Mouse (Mus musculus): ENCODE measurements around the gene Tas1r1.

Gene Tas1r1

DNA sequence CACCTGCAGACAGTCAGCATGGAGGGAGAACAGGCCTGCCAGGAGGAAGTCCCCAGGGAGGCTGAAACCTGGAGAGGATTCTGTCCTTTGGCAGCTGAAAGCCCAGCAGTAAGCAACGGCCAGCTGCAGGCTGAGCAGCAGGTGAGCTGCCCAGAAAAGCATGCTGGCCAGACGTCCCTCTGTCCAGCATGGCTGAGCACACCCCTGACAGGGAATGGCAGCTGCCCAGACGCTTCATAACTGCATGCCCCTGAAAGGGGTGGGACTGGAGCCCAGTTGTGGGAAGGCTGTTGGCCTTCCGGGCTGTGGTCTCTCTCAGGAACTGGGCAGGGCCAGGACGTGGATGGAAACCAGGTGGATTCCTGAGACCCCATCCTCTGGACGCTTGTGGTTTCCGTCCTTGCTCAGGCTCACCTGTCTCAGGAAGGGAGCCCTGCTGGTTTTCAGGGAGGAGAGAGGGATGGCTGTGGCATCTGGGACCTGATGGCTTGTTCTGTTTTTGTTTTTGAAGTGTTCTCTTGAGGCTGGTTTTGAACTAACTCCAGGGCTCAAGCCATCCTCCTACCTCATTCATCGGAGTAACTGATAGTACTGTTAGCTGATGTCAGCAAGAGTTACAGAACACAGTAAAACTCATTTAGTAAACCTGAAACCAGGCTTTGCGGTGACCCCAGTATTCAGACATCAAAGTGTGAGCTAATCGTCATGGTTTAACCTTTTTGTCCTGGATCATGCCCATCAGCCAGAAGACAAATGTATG, at the start of gene Tas1r1:
Gene Tas1r1 (minus strand): TSS at position 344 of the 760 bp plus-strand sequence.
- DNase-seq (ENCODE audit: low spot score in 2 of 2): no peak

DNA sequence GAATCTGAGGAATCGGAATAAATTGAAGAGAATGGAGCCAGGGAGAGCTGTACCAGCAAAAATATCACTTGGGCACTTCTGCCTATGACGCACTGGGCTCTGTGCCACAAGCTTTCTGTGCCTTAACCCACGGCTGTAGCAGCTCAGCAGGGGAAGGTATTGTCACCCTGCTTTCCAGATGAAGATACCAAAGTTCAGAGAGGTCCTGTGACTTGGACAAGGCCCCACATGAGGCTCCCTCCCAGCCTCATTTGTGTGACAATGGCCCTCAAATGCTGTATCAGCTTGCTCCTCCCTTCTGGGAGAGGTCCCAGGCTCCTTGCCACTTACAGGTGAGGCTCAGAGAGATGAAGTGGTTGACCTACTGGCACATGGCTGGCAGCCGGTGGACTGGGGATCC, 49.8 kb upstream of the Tas1r1 start:
- no peak for DNase-seq (ENCODE audit: low spot score in 2 of 2)

DNA sequence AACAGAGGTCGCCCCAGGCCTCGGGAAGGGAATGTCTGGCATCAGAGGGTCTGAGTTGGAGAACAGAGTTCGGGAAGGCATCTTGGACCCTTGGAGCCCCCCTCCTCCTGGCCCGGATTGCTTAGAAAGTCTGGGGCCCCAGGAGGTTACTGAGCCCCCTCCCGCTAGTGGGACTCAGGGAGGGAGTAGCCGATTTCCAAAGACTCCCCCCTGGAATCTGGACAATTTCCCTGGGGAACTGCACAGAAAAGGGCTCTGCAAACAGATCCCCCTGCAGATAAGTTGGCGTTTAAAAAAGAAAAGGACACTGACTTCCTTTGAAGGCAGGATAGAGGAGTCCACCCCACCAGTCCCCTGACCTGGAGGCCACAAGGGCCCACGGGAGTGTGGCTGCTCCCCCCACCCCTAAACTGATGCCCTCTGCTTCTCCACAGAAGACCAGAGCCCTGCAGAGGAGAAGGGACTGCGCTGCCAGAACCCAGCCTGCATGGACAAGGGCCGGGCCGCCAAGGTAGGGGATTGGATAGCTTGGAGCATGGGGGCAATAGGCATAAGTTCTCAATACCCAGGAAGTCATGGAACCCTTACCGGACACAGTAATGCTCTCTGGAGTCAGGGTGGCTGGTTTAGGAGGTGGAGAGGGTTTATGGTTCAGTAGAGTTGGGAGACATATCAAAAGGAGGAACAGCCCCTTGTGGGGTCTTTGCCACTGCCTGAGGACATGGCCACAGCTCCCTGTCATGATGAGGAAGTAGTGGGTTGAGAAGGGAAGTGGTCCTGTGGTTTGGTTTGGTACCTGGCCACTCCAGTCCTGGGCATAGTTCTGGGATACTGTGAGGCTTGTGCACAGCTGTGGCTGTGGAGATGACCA, 49.1 kb upstream of the Tas1r1 start:
- no peak for DNase-seq (ENCODE audit: low spot score in 2 of 2)

DNA sequence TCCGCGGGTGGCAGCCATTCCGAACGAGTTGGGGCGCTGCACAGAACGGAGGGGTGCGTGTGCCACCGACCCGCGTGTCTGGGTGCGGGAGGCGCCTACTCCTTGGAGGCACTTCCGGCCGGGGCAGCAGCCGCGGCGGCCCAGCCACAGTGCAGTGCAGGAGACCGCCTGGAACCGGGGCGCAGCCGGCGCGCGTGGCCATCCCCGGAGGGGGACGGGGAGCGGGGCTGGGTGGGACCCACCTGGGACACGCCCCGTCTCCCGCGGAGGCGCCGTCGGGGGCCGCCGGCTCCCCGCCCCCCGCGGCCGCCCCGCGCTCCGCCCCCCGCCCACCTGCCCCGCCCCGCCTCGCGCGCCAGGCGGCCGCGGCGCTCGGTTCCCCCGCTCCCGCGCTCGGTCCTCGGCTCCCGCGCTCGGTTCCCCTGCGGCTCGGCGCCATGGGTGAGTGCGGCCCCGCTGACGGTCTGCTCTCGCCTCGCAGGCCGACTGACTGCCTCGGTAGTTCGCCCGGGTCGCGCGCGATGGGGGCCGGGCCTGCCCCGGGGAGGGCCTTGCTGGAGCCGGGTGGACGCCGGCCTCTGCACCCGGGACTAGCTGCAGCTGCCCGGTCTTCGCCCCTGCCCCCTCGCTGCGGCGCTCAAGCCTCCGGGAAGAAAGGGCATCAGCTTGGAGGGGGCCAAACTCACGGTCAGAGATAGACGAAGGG, 48.3 kb upstream of the Tas1r1 start:
- DNase-seq (ENCODE audit: low spot score in 2 of 2): peak in 1 of 2 experiments; percentile 58

DNA sequence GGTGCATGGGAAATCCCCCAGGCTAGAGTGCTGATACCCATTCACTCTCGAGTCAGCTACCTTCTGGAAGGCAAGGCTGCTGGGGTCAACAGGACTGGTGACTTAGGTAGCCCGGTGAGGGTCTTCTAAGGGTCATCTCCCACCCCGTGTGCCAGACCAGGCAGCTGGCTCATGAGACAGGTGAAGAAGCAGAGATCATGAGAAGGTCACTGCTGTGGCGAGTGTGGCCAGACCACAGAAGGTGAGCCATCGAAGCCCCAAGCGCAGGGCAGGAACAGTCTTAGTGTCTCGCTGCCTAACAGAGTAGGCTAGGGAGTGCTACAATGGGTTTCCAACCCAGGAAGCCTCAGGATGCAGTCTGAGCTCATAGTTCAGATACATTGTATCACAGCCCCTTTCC, 46.2 kb upstream of the Tas1r1 start:
- DNase-seq (ENCODE audit: low spot score in 2 of 2): no peak

DNA sequence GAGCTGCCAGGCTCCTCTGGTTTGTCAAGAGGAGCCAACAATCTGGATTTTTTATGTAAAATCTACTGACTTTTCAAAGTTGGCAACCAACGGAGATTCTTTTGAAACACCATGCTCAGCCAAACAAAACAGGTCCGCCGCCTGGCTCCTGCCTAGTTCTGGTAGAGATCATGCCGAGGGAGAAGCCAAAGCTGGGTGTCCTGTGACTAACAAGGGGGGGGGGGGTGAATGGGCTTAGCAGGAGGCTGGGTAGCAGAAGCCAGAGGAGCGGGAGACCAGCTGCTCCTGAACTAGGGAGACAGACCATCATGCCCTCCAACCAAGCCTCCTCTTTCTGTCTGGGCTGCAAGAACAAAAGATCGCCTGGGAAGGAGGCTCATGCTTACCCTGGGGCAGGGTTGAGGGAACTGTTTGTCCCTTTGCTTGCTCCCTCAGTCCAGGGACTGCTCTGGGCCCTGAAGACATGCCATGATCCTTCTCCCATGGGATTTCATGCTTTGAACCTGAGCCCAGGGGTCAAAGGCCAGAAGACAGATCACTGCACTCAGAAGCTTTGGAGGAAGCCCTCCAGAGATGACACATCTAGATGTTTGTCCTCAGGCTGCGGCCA, 45.3 kb upstream of the Tas1r1 start:
- no peak for DNase-seq (ENCODE audit: low spot score in 2 of 2)

DNA sequence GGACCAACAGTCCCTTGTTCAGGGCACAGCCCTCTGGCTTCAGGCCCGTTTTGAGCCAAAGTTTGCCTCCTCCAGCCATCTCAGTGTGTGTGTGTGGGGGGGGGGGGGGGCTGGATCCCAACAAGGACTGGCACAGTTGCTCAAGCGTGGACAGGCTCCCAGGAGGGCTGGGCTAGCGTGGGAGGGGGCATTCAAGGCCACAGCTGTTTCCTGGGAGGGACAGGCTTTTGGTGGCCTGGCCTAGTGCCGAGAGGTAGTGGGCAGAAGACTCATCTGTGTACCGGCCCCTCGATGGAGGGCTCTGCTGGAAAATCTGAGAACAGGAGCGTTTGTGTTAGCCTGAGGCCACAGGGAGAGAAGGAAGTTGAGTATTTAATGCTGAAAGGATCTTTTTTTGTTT, 41.6 kb upstream of the Tas1r1 start:
- no peak for DNase-seq (ENCODE audit: low spot score in 2 of 2)

DNA sequence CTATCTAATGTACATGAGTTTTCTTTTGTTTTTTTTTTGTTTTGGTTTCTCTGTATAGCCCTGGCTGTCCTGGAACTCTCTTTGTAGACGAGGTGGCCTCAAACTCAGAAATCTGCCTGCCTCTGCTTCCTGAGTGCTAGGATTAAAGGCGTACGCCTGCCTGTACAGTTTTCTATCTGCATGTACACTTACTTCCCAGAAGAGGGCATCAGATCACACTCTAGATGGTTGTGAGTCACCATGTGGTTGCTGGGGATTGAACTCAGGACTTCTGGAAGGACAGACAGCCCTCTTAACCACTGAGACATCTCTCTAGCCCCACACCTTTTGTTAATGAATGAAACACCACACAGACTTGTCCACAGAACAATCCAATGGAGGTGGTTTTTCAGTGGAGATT, 40.9 kb upstream of the Tas1r1 start:
- DNase-seq (ENCODE audit: low spot score in 2 of 2): no peak

DNA sequence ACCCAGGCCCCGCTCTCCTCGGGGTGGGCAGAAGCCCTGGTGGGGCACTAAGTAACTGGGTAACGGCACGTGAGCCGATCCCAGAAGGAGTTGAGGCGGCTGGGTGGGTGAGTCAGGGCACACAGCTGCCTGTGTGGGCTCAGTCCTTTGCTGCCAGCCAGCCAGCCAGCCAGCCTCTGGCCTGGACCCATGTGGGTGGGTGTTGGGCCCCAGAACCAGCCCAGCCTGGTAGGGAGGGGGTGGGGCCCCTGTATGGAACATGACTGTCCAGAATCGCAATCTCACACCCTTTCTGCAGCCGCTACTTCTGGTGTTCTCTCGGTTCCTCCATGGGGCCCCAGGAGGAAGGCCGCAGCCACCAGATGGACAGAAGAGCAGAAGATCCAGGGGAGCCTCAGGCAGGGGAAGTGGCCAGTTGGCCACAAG, 39.8 kb upstream of the Tas1r1 start:
- DNase-seq (ENCODE audit: low spot score in 2 of 2): no peak

DNA sequence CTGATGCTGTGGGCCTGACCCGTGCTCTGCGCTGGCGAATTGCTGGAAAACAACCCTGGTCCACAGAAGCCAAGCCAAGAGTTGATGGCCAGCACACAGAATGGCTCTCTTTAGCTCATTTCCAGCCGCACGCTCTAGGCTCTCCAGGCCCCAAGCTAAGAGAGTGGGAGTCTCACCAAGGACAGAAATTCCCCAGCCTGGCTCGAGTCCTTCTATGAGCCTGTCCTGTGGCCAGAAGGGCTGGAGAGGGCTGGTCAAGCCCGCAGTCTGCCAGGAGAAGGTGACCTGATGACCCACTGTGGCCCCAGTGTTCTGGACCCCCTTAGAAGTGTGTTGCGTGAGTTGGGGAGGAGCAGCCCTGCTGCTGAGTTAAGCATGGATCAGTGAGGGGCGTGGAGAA, 38.8 kb upstream of the Tas1r1 start:
- no peak for DNase-seq (ENCODE audit: low spot score in 2 of 2)

DNA sequence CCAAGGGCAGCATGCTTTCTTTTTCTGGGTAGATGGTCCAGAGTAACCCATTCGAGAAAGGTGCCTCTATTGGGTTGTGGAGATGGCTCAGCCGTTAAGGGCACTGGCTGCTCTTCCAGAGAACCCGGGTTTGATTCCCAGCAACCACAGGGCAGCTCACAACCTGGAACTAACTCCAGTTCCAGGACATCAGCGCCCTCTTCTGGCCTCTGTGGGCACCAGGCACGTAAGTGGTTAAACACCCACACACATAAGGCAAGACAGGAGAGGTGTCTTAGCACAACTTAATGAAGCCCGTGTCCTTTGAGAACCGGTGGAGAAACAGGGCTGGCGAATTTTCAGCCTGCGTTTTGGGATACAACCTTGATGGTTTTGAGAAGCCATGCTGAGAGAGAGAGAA, 36.2 kb upstream of the Tas1r1 start:
- no peak for DNase-seq (ENCODE audit: low spot score in 2 of 2)

DNA sequence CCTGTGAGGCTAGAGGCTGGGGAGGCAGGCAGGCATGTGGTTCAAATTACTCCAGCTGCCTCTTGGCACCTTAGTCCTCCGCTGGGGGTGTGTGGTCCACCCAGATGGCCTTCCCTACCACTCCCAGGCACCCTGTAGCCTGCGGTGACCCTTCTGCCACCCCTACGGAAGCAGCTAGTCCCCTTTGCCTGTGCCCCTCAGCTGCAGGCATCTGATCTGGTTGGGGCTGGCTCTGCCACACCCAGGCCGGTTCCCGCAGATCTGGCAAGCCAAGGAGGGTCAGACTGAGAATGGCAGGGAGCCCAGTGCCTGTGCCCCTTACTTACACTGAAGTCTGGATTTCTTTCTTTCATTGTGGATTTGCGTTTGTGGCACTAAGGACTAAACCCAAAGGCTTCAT, 35.3 kb upstream of the Tas1r1 start:
- DNase-seq (ENCODE audit: low spot score in 2 of 2): no peak

DNA sequence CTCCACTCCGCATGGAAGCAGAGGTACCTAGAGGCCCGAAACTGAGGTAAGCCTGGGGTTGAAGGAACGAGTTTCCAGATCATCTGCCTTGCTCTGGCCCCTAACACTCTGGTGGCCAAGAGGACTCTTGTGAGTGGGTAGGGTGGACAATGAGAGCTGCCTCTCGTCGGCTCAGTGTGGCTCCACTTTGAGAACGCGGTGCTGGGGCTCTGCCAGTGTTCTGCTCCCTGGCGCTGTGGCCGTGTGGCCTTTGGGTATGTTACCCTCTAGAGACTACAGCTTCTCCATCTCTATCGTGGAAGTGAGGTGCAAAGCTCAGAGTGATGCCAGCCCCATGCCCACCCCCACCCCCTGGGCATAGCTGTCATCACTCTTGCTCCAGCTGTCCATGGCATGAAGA, 34.3 kb upstream of the Tas1r1 start:
- no peak for DNase-seq (ENCODE audit: low spot score in 2 of 2)

DNA sequence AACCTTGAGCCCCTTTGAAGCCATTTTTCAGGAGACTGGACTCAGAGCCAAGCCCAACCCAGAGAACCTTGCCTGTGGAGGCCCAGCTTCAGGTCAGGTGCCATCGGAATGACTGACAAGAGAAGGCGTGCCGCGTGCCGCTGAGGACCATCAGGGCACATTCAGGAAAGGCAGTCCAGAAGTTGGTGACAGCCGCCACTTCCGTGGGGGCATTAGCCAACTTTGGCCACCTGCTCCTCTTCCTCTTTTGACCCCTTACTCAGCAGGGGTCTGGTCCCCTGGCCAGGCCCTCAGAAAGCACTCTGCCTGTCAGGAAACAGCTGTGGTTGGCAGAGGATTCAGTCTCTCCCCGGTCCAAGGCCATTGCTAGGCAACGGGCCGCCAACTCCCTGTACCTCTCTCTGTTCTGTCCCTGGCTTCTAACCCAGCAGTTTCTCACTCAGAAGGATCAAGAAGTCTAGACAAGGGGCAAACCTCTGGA, 33.8 kb upstream of the Tas1r1 start, which contains the start of gene Plekhg5:
Gene Plekhg5 (plus strand): TSS at position 378 of the 481 bp plus-strand sequence.
- DNase-seq (ENCODE audit: low spot score in 2 of 2): no peak

DNA sequence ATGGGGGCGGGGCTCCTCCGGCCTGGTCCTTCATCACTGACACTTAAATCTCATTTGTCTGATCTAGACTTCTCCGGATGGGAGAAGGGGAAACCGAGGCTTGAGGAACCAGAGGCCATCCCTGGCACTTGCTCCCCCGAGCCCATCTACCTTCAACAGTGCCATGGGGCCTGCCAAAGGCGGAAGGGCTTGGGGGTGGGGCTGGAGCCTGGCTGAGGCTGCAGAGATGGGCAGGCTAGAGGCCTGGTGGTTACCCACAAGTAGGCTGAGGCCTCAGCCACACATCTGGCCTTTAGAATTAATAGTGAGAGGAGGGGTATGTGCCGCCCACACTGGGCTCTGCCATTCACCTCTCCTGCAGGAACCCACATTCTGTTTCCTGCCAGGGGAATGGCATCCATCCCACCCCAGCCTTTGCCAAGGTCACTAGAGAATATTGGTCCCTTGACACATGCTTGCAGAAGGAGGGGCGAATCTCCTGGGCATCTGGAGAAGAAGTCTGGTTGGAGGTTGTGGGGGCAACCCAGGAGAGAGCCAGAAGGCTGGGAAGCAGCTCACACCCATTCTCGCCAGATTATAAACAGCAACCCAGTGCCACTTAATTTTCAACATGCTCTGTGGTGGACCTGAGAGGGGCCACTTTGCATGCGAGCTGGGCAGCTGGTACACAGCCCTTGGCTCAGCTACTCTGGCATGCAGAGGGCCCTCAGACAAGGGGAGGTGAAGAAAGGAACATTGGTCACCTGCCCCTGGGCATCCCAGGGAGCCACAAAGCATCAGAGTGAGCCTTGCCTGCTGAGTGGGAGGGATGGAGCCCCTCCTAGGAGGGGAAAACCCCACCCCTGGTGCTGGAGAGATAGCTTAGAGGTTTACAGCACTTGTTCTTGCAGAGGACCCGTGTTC, 32.4 kb upstream of the Tas1r1 start:
- no peak for DNase-seq (ENCODE audit: low spot score in 2 of 2)

DNA sequence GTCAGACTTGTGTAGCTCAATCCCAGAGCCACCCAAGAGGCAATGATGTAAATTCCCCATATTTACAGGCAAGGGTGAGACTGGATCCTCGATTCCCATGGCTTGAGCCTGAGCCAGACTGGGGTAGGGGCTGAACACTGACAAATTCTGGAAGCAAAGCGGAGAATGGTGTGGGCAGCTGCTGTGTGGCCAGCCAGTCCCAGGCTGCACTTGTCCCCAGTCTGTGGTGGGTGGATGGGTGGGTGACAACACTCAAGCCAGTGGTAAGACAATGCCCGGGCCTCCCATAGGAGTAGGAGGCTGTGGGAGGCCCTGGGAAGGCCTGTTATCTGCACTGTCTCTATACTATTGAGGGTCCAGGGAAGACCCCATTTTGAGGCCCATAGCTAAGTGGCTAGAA, 30.9 kb upstream of the Tas1r1 start:
- DNase-seq (ENCODE audit: low spot score in 2 of 2): no peak

DNA sequence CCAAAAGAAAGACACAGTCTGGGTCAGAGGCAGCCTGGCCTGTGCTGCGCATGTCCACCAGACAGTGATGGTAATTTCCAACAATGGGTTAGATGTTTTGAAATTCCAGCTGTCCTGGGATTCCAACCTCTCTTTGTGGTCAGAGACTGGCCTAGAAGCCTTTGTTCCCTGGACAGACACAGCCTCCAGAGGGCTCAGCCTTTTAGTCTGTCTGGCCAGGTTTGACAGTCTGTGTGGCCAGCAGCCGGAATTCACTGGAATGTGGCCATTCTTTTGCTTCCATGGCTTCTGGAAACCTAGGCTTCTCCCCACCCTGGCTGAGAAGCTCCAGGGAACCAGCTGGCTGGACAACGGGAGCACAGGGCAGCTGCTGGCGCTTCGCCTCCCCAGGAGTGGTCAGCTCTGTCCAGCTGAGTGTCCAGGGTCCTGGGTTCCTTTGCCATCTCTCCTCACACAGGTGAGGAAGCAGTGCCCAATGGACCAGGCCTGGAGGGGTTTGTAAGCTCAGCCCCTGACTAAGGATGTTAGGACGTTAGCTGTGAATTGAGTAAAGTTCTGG, 29.9 kb upstream of the Tas1r1 start:
- DNase-seq (ENCODE audit: low spot score in 2 of 2): no peak

DNA sequence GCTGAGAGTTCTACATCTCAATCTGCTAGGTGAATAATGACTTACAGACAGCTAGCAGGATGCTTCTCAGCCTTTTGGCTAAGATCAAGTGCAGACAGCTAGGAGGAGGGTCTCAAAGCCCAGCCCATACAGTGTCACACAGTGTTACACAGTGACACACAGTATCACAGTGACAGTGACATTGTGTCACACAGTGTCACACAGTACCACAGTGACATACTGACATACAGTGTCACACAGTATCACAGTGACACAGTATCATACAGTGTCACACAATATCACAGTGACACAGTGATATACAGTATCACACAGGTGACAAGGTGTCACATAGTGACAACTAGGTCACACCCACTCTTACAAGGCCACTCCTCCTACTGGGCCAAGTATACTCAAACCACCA, 28.9 kb upstream of the Tas1r1 start:
- no peak for DNase-seq (ENCODE audit: low spot score in 2 of 2)

DNA sequence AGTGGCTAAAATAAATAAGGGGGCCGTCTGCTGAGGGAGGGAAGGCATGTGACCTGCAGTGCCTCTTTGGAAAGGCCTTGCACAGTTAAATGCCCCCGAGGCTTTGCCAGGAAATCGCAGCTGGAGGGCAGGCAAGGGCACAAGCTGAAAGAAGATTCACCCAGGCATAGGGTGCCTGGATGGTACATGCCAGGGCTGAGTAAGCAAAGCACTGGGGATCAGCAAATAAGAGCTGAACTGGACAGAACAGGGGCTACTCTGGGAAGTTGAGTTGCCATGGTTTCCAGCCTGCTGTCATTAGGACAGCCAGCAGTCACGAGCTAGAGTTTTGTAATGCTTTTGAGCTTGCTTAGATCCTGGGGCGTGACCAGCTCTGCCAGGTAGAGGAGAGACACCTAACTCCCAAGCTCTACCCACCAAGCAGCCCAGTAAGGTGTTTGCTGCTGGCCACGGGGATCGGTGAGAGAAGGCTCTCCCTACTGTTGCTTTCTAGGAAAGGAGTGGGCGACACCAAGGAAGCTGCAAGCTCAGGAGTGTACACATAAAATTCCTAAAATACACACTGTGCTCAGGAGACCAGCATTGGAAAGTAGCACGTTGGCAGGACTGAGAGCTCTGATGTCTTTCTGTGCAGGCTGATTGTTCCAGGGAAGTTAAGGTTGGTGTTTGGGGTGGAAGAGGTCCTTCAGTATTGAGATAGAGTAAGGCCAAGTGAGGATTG, 24.2 kb upstream of the Tas1r1 start:
- DNase-seq (ENCODE audit: low spot score in 2 of 2): no peak

DNA sequence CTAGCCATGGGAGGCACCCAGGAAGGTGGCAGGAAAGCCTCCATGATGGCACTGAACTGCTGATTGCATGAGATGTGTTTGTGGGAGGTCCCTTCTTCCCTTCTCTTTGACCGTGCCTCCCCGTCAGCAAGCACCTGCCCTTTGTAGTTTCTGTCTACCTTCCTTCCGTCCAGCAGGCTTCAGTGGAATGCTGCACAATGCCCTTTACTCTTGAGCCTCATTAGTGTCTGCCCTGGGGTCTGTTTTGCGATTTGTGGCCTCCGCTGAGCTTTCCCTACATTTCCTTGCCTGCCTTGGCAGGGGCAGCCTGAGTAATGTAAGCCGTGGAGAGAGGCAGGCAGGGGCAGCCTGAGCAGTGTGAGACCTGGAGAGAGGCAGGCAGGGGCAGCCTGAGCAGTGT, 6.2 kb upstream of the Tas1r1 start:
- no peak for DNase-seq (ENCODE audit: low spot score in 2 of 2)

All from frontal cortex, postnatal 10 days (tissue).